Mouse (Mus musculus) embryonic facial prominence, embryonic 13.5 days (tissue): ENCODE data around the gene Rpl4. TPM values are rescaled to one million over a fixed set of nuclear protein-coding genes. Genes with fewer than 3 reads are reported as not detected.
"Not testable (repeated sequence)": the region's sequence is repeated elsewhere in the genome, so short reads cannot be mapped to it uniquely, and the experiment has no call there.

Source experiments
- ATAC-seq: fragments of 200-750 bp; cut with Nextera tagmentation; 2 replicates; pipeline ENCODE4 v1.8.0; 2017; ENCODE audit warnings: low read depth; ENCODE audit not compliant: insufficient number of reproducible peaks, insufficient read depth, low FRiP score, low TSS enrichment
- H3K27ac ChIP-seq: fragments of 300-500 bp; sonication (generic); 2 replicates; pipeline ENCODE4 v1.5.1; 2015; ENCODE audit warnings: moderate library complexity, mild to moderate bottlenecking, inconsistent platforms
- H3K27me3 ChIP-seq: fragments of 300-500 bp; sonication (generic); 2 replicates; pipeline ENCODE4 v1.6.1; 2015; ENCODE audit warnings: mild to moderate bottlenecking, inconsistent platforms
- H3K36me3 ChIP-seq: fragments of 300-500 bp; sonication (generic); 2 replicates; pipeline ENCODE4 v1.6.1; 2015; ENCODE audit warnings: mild to moderate bottlenecking, inconsistent platforms
- H3K4me1 ChIP-seq: fragments of 300-500 bp; sonication (generic); 2 replicates; pipeline ENCODE4 v1.6.1; 2015; ENCODE audit warnings: inconsistent platforms
- H3K4me2 ChIP-seq: fragments of 300-500 bp; sonication (generic); 2 replicates; pipeline ENCODE4 v1.6.1; 2015; ENCODE audit warnings: moderate library complexity, mild to moderate bottlenecking, inconsistent platforms
- H3K4me3 ChIP-seq: fragments of 300-500 bp; sonication (generic); 2 replicates; pipeline ENCODE4 v1.5.1; 2015; ENCODE audit warnings: mild to moderate bottlenecking, inconsistent platforms
- H3K9ac ChIP-seq: fragments of 300-500 bp; sonication (generic); 2 replicates; pipeline ENCODE4 v1.6.1; 2015; ENCODE audit warnings: mild to moderate bottlenecking, inconsistent platforms
- H3K9me3 ChIP-seq: fragments of 300-500 bp; sonication (generic); 2 replicates; pipeline ENCODE4 v1.6.1; 2016; ENCODE audit warnings: inconsistent platforms
- WGBS: fragments of 180-500 bp; shearing (Covaris S2); methylation state at CpG from one replicate; pipeline ENCODE4 v1.1.7; 2015; ENCODE audit warnings: mixed read lengths; 5-methylcytosine and 5-hydroxymethylcytosine counted together
- polyA plus RNA-seq: library from polyadenylated mRNA; unstranded; fragments of >200 nt; fragmentation: Nextera tagmentation; extraction: Ambion mirVana; gene quantifications from 2 replicates; pipeline ENCODE4 v1.2.1, GENCODE M21; 2015

Rpl4 gene
- polyA plus RNA-seq, 1 experiment from 2014 or later: 1,232 TPM

DNA sequence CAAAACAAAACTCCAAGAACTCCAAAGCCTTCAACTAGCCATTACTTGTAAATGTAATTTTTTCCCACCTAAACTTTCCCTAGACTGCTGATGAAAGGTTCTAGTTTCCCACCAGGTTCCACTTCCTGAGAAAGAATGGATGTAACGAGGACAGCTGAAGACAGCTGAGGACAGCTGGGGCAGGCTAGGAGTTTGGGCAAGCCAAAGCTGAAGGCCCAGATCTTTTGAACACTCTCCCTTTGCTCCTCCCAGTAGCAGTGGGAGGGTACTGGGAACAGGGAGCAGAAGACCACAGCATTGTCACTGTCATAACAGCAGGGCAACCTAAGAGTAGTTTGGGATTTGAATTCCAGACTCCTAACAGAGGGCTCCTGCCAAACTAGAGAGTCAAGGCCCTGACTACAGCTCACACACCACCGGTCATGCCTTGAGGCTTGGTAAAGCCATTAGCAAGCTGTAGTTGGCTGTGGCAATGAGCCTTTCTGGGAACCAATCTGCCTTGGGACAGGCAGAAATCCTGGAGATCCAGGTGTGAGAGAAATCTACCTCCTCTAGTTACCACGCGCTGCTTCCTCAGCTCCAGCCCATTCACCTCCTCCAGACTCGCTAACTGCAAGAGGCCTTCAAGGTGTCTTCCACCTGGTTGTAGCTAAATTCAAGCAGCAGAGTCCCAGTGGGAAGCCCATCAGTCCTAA is 25.0 kb downstream of the Rpl4 start:
- no peaks in the 10 kb centered on the region for H3K9me3 ChIP-seq
- no peaks in the 10 kb centered on the region for H3K4me1 ChIP-seq
- no peak overlapping the region for H3K27ac ChIP-seq
- no peak overlapping the region for H3K4me2 ChIP-seq
- ATAC-seq: no peak
- no peaks in the 10 kb centered on the region for H3K27me3 ChIP-seq
- no peak overlapping the region for H3K9ac ChIP-seq
- WGBS: 91% methylated on average over 5 of the region's 5 CpGs
- peaks cover 60% of the 10 kb centered on the region for H3K36me3 ChIP-seq
- H3K4me3 ChIP-seq: no peak overlapping the region

DNA sequence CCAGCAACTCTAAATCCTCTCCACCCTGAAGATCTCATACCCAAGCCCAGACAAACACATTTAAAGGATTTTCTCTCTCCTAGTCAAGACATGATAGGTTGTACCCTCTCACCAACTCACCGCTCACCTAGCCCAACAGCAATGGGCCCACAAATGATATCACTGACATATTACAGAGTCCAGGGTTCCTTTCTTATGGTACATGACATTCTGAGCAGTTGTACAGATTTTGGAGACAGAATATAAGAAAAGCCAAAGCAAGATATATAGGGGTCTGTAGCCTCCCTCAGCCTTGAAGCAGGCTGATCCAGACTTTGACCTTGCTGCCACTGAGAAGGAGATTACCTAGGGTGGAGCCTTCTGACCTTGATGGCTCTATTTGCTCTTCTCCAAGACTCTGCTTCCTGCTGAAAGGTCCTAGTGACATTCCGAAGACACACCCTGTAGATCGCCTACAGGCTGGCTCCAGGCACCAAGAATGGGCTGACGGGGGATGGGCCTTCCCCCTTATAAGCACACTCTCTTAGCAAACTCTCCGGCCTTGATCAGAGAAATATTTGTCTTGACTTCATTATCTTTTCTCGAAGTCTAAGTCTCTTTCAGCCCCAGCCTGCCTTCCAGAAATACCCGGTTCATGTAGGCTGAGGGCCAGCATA is 25.7 kb downstream of the Rpl4 start:
- not testable (repeated sequence) for H3K9me3 ChIP-seq, H3K4me1 ChIP-seq, ATAC-seq, H3K9ac ChIP-seq, H3K4me2 ChIP-seq, H3K4me3 ChIP-seq, H3K27me3 ChIP-seq, H3K27ac ChIP-seq
- 90% methylated on average over 7 of the region's 7 CpGs for WGBS
- peaks cover 60% of the 10 kb centered on the region for H3K36me3 ChIP-seq

DNA sequence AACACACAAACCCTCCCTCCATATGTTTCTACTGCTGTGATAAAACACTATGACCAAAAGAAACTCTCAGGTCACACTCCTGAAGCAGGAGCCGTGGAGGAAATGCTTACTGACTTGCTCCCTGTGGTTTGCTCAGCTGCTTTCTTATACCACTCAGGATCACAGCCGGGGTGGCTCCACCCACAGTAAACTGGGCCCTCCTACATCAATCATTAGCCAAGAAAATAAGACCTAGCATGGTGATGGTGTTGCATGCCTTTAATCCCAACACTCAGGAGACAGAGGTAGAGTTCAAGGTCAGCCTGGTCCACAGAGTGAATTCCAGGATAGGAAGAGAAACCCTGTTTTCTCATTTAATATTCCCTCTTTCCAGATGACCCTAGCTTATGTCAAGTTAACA is 26.7 kb downstream of the Rpl4 start:
- H3K9me3 ChIP-seq: no peaks in the 10 kb centered on the region
- no peak overlapping the region for H3K9ac ChIP-seq
- peaks cover 68% of the 10 kb centered on the region for H3K36me3 ChIP-seq
- no peaks in the 10 kb centered on the region for H3K4me1 ChIP-seq
- H3K4me2 ChIP-seq: no peak overlapping the region
- 79% methylated on average over 2 of the region's 2 CpGs for WGBS
- ATAC-seq: no peak
- no peak overlapping the region for H3K27ac ChIP-seq
- H3K27me3 ChIP-seq: no peaks in the 10 kb centered on the region
- H3K4me3 ChIP-seq: no peak overlapping the region

DNA sequence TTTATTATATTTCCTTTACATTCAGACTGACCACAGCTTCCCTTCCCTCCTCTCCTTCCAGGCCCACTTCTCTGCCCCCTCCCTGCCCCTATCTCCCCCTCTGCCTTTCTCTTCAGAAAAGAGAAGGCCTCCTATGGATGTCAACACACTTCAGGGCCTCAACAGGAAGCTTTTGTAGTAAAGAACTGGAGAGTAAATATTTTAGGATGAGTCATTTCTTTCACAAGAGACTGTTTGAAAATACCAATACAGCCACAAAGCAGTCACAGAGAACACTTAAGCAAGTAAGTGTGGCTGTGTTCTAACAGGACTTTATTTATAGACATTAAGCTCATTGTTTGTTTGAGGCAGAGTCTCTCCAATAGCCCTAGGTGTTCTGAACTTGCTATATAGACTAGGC is 29.2 kb downstream of the Rpl4 start:
- no peak for ATAC-seq
- no peak overlapping the region for H3K4me2 ChIP-seq
- H3K36me3 ChIP-seq: peaks cover 70% of the 10 kb centered on the region
- H3K4me1 ChIP-seq: peaks cover 10% of the 10 kb centered on the region
- H3K4me3 ChIP-seq: no peak overlapping the region
- no peak overlapping the region for H3K27ac ChIP-seq
- H3K9me3 ChIP-seq: no peaks in the 10 kb centered on the region
- no peak overlapping the region for H3K9ac ChIP-seq
- H3K27me3 ChIP-seq: no peaks in the 10 kb centered on the region

DNA sequence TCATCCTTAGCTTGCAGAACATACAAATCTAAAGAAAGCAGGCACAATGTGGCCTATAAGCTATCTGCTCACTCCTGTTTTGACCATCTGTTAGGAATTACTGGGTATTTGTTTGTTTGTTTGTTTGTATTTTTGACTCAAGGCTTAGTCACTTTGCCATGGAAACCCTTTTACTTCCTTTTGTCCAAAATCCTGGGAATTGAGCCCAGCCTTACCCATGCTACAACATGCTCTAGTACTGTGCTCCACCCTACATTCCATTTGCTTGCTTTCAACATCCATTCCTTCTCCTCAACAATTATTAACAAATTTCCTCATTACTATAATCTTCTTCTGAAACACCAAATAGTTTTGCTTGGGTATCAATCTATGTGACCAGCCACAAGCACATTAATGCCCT is 29.7 kb downstream of the Rpl4 start:
- Histone ChIP-seq H3K4me3 (no peak overlapping the region), H3K9ac (no peak overlapping the region), H3K36me3 (peaks cover 65% of the 10 kb centered on the region), H3K4me2 (no peak overlapping the region), H3K27ac (no peak overlapping the region), H3K4me1 (peaks cover 13% of the 10 kb centered on the region), H3K27me3 (no peaks in the 10 kb centered on the region), H3K9me3 (no peaks in the 10 kb centered on the region)
- ATAC-seq: no peak

DNA sequence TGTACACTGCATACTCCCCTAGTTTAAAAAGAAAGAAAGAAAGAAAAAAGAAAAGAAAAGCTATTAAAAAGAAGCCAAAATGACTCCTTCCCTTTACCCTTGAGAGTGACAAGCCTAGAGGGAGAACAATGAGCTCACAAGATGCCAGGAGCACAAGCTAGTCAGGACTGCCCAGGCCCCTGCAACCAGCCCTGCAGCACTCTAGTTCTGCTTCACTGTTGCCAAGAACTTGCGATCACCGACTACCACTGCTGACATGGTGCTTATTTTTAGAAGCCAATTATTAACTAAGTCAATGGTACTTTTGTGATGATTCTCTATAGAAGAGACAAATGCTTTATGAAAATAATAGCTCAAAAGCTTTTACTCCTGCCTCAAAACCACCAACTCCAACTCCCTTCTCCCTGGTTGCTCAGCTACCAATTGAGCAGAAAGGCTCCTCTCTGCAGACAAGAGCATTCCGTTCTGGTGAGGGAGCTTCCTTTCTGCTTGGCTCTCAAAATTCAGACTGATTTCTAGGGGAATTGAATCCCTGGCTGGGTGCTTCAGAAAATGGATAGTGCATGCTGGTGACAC is 34.4 kb downstream of the Rpl4 start:
- H3K36me3 ChIP-seq: peaks cover 69% of the 10 kb centered on the region

DNA sequence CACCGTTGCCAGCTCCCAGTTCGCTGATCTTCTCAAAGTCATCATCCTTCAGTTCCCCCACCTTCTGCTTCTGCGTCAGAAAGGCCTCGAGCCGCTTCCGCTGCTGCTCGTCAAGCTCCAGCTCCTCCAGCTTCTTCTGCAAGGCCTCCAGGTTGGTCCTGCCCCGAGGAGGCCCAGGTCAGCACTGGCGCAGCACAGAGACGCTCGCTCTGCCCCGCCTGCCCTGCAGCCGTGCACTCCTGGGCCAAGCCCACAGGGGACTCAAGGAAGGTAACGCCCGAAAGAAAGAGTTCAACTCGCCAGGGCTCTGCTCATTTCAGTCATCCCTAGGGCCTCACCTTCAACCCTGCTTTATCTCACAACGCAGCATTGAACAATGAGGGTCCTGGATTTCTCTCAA is 41.3 kb downstream of the Rpl4 start:
- 88% methylated on average over 17 of the region's 17 CpGs for WGBS
- Histone ChIP-seq H3K27ac (no peak overlapping the region), H3K4me3 (no peak overlapping the region)

More for the DNA sequence above, 34.4 kb downstream of the Rpl4 start:
- H3K27me3 ChIP-seq: no peaks in the 10 kb centered on the region
- no peaks in the 10 kb centered on the region for H3K9me3 ChIP-seq
- ATAC-seq: no peak
- no peak overlapping the region for H3K9ac ChIP-seq
- H3K4me3 ChIP-seq: no peak overlapping the region
- H3K4me1 ChIP-seq: peaks cover 14% of the 10 kb centered on the region
- H3K4me2 ChIP-seq: no peak overlapping the region
- WGBS: 78% methylated on average over 3 of the region's 3 CpGs
- peak overlapping the region; percentile 39; the same call in 1 of the 2 replicates for H3K27ac ChIP-seq

DNA sequence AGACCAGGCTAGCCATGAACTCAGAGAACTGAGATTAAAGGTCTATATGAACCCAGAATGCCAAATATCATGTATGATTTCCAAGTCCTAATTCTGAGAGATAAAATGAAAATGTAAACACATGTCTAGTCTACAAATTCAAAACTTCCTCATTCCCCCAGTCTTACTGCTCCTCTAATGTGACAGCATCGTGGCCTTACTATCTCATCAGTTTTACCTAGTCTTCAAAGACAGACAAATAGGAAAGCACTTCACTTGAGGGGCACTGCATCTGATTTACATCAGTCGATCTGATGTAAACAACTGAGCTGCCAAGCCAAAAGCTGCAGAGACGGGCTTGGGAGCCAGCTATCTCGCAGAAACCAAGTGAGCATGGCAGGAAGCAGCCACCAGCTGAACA is 42.9 kb downstream of the Rpl4 start:
- ATAC-seq: no peak

More for the DNA sequence above, 41.3 kb downstream of the Rpl4 start:
- Histone ChIP-seq H3K9ac (no peak overlapping the region), H3K4me1 (peaks cover 6% of the 10 kb centered on the region), H3K9me3 (no peaks in the 10 kb centered on the region), H3K27me3 (no peaks in the 10 kb centered on the region), H3K36me3 (peaks cover 33% of the 10 kb centered on the region), H3K4me2 (no peak overlapping the region)
- no peak for ATAC-seq

DNA sequence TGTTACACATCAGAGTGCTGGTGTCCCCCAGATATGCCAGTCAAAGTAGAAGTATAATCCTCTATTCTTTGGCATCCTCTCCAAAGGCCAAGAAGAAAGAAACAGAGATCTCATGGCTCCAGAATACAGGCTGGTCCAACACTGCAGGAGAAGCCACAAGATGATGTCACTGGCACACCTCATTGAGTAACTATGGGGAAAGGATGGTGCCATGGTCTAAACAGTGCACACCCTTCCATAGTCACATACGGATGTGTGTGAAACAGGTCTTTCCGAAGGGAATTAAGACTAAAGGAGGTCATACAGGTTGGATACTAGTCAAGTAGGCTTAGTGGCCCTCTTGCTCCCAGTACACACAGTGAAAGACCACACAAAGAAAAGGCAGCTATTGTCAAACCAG is 43.5 kb downstream of the Rpl4 start:
- no peak overlapping the region for H3K4me2 ChIP-seq
- H3K4me1 ChIP-seq: peaks cover 14% of the 10 kb centered on the region
- H3K27ac ChIP-seq: no peak overlapping the region
- ATAC-seq: no peak
- H3K4me3 ChIP-seq: no peak overlapping the region
- WGBS: 93% methylated on average over 2 of the region's 2 CpGs
- no peaks in the 10 kb centered on the region for H3K27me3 ChIP-seq
- H3K9ac ChIP-seq: no peak overlapping the region
- peaks cover 13% of the 10 kb centered on the region for H3K36me3 ChIP-seq
- no peaks in the 10 kb centered on the region for H3K9me3 ChIP-seq

More for the DNA sequence above, 42.9 kb downstream of the Rpl4 start:
- 65% methylated on average over 4 of the region's 4 CpGs for WGBS
- no peak overlapping the region for H3K9ac ChIP-seq
- H3K27me3 ChIP-seq: no peaks in the 10 kb centered on the region
- H3K4me1 ChIP-seq: peaks cover 14% of the 10 kb centered on the region
- no peaks in the 10 kb centered on the region for H3K9me3 ChIP-seq
- H3K27ac ChIP-seq: no peak overlapping the region
- no peak overlapping the region for H3K4me2 ChIP-seq
- peaks cover 19% of the 10 kb centered on the region for H3K36me3 ChIP-seq
- H3K4me3 ChIP-seq: no peak overlapping the region

DNA sequence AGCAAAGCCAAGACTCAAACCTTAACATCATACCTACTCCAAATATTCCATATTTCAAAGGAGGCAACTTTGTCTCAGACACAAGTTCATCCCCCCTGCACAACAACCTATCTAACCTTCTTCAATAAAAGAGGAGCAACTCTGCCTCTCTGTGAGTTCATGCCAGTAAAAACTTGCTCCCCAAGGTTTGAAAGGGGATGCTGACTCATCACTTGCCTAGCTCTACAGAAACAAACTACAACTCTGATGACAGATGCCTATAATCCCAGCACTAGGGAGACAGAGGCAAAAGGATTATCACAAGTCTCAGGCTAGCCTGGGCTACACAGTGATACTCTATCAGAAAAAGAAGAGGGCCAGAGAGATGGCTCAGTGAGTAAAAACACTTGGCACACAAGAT is 44.7 kb downstream of the Rpl4 start:
- peaks cover 14% of the 10 kb centered on the region for H3K4me1 ChIP-seq
- peaks cover 3% of the 10 kb centered on the region; the same call in 1 of the 2 replicates for H3K36me3 ChIP-seq
- no peak overlapping the region for H3K4me3 ChIP-seq
- H3K27ac ChIP-seq: no peak overlapping the region
- H3K9me3 ChIP-seq: no peaks in the 10 kb centered on the region
- no peak overlapping the region for H3K9ac ChIP-seq
- no peak for ATAC-seq
- H3K4me2 ChIP-seq: no peak overlapping the region
- H3K27me3 ChIP-seq: no peaks in the 10 kb centered on the region

DNA sequence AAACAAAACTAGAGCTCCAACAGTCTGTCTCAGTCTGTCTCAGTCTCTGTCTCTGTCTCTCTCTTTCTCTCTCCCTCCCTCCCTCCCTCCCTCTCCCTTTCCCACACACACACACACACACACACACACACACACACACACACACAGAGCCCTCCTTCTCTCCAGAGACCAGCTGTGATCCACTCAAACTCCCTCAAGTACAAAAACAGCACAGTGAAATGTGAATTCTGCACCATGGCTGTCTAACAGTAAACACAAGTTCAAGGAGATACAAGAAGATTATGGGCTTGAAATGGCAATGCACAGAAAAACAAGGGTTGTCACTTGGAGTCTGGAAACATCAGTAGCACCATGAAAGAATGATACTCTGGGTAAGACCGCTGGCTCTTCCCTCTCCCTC is 46.1 kb downstream of the Rpl4 start:
- no peak for ATAC-seq
- 36% methylated on average over 1 of the region's 1 CpGs for WGBS
- Histone ChIP-seq H3K4me2 (no peak overlapping the region; the same call in 1 of the 2 replicates), H3K4me3 (no peak overlapping the region), H3K9me3 (no peaks in the 10 kb centered on the region), H3K4me1 (peaks cover 14% of the 10 kb centered on the region), H3K27ac (0 out of 2 replicates have a peak overlapping the region, but pooled peaks have one; percentile 51), H3K36me3 (peaks cover 2% of the 10 kb centered on the region; the same call in 1 of the 2 replicates), H3K27me3 (no peaks in the 10 kb centered on the region), H3K9ac (no peak overlapping the region)
